Mouse (Mus musculus): ENCODE measurements around the gene Adh4.

DNA sequence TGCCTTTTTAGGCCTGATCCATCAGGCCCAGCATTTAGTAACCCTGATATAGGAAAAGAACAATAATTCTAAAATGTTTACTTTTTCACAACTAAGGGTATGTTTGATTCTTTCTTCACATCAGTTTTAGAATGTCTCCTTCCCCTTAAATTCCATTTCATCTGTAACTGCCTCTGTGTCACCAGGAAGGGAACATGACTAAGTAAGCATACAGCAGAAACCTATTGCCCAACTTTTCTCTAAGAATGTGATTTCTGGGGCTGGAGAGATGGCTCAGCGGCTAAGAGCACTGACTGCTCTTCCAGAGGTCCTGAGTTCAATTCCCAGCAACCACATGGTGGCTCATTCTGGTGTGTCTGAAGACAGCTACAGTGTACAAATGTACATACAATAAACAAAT, 39.0 kb downstream of the Adh4 start:
- TF ChIP-seq POLR2A (IDR thresholded peaks at IDR 0.05; ENCODE audit: insufficient read length, low read depth), result no peak
- TF ChIP-seq POLR2AphosphoS2 (IDR thresholded peaks at IDR 0.05; ENCODE audit: insufficient read length, low read depth), result no peak
- no peak for TF ChIP-seq USF1 (IDR thresholded peaks at IDR 0.05; ENCODE audit: low read depth)
- no peak for TF ChIP-seq E2F4 (IDR thresholded peaks at IDR 0.05; ENCODE audit: insufficient read depth)
- no peak for TF ChIP-seq MYOG (IDR thresholded peaks at IDR 0.05; ENCODE audit: control insufficient read depth in 1 of 3, insufficient read depth in 1 of 3, insufficient read length in 2 of 3, low read depth in 2 of 3)
- no peak for TF ChIP-seq CEBPB (IDR thresholded peaks at IDR 0.05; ENCODE audit: insufficient read depth, poor library complexity, severe bottlenecking)
- TF ChIP-seq MAX (IDR thresholded peaks at IDR 0.05; ENCODE audit: low read depth), result no peak
- TF ChIP-seq TCF12 (IDR thresholded peaks at IDR 0.05; ENCODE audit: insufficient read depth, poor library complexity, severe bottlenecking), result no peak
- TF ChIP-seq REST (IDR thresholded peaks at IDR 0.05; ENCODE audit: insufficient read depth, insufficient read length), result no peak
- no peak for TF ChIP-seq SRF (IDR thresholded peaks at IDR 0.05; ENCODE audit: control insufficient read depth, insufficient read length, low read depth)
- no peak for TF ChIP-seq MYOD1 (IDR thresholded peaks at IDR 0.05; ENCODE audit: control insufficient read depth in 1 of 3, insufficient read length in 2 of 3, low read depth in 2 of 3)
